Mouse (Mus musculus) embryo, embryonic 9.5 days (tissue): ENCODE data around the gene Dctn1.
A peak's percentile ranks its signal among the peaks of the same experiment; 100 is the strongest.

ENCODE experiments used
- DNase-seq: peaks from one replicate; pipeline ENCODE4 v3.0.0-alpha.2; 2017; ENCODE audit errors: extremely low spot score

The Dctn1 gene

DNA sequence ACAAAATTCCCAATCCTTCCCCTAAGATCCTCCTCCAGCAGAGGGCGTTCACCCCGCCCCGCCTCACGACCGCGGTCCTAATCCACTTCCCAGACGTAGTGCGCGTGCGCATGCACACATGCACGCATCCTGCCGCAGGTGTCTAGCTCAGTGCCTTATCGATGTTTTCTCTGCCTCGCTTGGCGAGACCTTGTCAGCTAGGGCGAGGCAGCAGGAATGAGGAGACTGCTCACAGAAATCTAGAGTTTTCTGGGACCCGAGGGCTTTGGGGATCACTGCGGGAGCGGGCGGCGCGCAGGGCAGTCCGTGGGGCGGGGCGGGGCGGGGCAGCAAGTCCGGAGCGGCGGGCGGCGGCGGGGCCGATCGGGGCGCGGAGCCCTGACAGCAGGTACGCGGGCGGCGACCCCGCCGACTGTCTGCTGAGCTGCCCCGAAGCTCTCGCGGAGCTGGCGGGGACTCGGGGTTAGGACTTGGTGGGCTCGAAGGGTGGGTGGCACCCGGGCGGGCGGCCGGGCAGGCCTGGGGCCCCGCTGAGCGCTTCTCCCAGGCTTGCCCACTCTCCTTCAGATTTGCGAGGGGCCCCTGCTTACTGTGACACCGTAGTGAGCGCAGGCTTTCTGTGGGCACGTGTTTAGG is at the start of gene Dctn1:
Dctn1 (plus strand) TSS at position 314 of the 636 bp plus-strand sequence.
- DNase-seq: peak; percentile 95

DNA sequence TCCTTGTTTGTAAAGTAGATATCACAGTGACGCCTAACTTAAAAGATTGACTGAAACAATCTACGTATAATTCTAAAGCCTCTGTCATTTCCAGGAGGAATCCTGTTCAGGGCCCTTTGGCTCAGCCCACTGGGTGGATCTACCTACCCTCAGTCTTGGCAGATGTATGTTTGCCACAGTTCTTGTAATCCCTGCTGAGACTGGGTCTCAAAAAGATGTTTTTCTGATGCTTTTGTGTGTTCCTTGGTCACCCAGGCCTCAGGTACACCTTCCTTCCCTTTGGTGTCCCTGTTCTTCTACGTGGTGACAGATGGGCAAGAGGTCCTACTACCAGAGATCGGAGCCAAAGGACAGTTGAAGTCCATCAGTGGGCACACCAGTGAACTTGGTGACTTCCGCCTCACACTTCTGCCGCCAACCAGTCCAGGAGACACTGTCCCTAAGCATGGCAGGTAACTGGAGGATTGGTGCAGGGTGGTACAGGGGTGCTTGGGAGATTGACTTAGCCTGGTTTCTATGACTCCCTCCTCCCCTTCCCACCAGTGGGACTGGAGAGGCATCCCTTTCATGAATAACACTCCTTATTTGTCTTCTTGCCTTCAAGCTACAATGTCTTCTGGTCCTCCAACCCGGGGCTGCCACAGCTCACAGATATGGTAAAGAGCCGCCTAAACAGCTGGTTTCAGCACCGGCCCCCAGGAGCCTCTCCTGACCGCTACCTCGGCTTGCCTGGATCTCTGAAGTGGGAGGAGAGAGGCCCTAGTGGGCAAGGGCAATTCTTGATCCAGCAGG is 49.2 kb upstream of the Dctn1 start:
- DNase-seq: no peak

DNA sequence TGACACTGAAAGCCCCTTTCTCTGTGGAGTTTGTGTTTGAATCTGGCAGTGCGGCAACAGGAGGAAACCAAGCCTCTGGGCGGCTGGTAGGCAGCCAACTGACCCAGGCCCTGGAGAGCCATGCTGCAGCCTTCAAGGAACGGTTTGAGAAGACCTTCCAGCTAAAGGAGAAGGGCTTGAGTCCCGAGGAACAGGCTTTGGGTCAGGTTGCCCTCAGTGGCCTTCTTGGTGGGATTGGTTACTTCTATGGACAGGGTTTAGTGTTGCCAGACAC is 48.6 kb upstream of the Dctn1 start:
- no peak for DNase-seq

DNA sequence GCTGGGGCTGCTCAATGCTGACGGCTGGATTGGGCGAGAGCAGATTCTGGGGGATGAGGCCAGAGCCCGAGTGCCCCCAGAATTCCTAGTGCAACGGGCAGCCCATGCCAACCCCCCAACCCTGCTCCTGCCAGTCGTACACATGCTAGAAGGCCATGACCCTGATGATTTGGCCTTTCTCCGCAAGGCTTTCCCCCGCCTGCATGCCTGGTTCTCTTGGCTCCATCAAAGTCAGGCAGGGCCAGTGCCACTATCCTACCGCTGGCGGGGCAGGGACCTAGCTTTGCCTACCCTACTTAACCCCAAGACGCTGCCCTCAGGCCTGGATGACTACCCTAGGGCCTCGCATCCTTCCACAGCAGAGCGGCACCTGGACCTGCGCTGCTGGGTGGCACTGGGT is 48.1 kb upstream of the Dctn1 start:
- no peak for DNase-seq

DNA sequence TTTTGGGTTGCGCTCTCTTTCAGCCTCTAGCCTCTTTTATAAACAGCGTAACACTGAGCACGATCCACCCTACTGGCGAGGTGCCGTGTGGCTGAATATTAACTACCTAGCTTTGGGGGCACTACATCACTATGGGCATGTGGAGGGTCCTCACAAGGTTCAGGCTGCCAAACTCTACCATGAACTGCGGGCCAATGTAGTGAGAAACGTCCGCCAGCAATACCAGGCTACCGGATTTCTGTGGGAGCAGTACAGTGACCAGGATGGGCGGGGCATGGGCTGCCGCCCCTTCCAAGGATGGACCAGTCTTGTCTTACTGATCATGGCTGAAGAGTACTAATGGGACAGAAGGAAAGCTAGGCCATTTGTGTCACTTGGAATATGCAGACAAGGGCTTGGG is 47.4 kb upstream of the Dctn1 start:
- no peak for DNase-seq

DNA sequence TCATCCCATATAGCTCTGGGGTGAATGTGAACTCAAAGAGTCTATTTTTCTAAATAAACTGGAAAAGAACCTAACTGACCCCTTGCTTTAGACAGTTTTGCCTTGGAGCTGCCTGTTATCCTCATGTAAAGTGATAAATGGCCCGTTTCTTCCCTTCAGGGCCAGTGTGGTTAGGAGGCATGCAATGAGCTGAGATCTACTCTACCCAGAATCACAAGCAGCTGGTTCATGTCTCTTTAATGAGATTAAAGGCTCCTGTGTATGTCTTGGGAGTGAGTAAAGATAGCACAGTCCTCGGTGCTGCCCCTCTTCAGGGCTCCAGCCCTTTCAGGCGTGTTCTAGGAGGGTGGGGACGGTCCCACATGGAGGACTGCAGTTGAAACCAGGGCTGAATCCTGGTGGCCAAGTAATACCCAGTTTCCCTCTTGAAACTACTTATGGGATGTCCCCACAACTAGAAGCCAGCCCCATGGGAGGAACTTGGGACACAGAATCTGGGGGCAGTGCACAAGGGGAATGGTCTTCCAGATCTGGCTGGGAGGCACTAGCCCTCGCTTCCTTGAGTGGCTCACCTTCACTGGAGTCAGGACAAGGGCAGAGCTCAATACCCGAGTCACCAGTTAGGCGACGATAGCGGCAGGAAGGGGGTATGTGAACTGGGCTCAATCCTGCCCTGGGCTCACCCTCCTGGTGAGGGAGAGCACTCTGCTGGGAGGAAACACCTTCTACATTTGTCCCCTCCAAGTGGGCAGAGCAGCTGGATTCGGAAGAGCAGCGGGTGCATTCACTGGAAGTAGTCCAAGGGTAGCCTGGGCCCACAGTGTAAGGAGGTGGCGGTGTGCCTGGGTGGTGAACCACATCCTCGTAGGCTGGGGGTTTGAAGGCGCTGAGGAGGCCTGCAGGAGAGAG is 46.6 kb upstream of the Dctn1 start:
- no peak for DNase-seq

DNA sequence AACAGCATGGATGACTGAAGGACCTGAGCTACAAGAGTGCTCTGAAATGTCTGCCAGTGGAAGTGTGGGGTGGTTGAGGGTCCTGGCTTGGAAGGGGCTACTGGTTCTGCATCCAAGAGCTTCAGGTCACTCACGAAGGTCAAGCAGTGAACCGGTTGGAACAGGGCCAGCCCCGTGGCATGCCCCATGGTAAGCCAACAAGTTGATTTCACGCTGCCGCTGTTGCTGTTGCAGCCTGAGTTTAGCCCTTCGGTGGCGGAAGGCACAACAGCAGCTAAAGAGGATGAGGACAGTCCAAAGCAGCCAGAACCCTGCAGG is 46.0 kb upstream of the Dctn1 start:
- DNase-seq: no peak

DNA sequence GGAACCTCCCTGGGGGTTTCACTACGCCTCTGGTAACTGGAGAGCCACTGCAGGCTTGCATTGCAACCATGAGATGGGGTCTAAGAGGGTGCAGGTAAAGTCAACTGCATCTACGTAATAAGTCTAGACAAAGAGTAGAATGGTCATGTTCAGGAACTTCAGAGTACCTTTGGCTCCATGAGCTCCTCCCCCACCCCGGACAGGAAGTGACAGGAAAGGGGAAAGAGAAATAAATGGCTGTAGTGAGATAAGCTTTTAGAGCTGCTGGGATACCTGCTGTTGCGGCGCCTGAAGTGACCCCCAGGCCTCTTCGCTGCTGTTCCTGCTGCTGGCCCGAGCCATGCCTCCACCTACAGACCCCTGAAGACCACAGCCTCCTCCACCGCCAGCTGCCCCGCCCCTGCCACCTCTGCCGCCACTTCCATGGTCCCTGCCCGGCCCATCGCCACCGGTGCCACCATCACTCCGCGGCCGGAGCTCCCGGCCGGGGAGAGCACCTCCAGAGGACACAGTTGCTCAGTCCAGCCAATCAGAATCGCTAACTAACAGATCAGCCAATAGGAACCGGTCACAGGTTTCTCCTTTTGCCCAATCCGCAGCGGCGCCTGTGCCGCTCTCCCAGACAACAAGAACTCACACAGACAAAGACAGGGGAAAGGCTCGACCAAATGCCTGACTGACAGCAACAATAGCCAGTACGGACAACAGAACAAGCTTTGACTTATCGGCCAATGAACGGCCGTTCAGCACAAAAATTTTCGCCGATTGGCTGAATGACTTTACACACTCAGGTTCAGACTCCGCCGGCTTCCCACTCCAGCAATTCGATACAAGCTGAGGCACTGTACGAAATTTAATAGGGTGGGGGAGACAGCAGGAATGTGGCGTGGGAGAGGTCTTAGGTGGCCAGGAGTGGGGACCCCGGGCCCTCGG is 44.5 kb upstream of the Dctn1 start, which contains the start of gene Wbp1:
Wbp1 (minus strand) TSS at position 630 of the 933 bp plus-strand sequence.
- DNase-seq: peak; percentile 96

DNA sequence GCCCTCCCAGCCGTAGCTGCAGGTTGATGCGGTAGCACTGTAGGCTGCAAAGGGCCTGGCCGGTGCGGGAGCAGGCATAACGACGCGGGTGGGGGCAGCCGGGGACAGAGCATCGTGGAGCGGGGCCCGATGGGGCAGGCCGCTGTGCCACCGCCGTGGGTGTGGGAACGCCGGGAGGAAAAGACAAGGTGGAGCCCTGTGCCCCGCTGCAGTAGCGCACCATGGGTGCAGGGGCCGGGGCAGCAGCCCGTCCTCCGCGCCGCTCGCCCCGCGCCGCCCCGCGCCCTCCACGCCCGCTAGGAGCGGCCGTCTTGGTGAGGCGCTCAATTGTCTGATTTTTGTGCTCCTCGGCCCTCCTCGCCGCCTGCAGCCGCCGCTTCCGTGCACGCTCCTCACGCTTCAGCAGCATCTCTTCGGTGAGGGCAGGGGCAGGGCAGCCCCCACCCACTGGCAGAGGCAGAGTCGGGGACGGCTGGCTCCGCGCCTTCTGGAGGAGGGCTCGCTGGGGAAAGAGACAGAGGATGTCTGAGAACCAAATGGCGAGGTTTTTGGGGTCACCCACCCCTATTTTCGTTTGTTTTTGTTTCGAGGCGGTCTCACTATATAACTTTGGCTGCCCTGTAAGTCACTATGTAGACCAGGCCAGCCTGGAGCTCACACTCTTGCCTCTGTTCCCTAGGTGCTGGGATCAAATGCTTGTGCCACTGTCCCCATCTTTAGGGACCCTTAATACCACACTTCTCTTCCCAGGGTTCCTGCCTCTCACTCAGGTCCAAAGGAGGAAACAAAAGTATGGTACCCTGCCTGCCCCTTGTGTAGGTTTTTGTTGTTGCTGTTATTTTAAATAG is 43.6 kb upstream of the Dctn1 start:
- no peak for DNase-seq

DNA sequence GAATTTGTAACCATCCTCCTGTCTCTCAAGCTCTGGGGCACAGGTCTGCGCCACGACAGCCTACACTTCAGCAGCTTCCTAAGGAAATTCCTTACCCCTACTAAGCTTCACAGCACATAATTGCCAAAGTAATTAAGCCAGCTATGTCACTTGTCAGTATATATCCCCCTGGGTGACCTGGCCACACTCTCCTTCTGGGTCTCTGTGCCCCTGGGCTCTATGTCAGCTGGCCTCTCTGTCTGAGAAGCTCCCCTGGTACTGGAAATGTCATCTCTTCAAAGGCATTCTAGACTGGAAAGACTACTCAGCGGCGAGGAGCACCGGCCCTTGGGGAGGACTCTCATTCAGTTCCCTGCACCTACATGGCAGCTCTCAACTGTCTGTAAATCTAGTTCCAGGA is 42.8 kb upstream of the Dctn1 start:
- no peak for DNase-seq

DNA sequence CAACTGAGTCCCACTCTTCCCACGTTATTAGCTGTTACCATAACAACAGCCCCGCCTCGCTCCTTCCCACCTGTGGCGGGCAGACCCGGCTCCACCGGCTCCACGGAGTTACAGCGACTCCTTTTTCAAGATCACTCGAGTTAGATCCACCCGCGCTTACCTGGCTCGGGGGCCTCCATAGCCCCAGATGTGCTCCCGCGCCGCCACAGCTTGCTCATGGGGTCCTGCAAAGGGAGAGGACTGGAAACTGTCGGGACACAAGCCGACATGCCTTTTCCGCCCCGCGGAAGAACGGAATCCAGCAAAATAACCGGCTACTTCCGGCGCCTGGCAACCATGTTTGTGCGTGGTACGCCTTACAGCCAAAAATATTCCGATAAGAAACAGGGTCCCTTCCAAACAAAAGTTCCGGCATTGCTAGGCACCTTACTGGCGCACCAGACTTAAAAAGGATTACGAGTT is 40.8 kb upstream of the Dctn1 start:
- DNase-seq: peak; percentile 95

DNA sequence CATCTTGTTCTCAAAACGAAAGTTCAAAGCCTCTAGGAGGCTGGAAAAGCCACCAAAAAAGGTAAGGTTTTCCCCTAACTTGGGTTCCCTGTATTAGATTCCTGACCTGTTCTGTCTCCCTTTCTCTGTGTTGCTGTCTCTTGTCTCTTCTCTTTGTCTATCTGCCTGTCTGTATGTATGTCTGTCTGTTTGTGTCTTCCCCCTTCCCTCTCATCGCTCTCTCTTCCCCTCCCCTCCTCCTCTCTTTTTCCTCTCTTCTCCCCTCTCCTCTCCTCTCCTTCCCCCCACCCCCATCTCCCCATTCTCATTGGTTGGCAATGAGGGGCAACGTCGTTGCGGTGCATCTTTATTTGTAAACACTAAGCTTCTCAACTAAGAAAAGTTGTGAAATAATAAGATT is 40.4 kb upstream of the Dctn1 start, which contains the start of gene Ino80b:
Ino80b (minus strand) TSS at position 101 of the 400 bp plus-strand sequence.
- DNase-seq: no peak

DNA sequence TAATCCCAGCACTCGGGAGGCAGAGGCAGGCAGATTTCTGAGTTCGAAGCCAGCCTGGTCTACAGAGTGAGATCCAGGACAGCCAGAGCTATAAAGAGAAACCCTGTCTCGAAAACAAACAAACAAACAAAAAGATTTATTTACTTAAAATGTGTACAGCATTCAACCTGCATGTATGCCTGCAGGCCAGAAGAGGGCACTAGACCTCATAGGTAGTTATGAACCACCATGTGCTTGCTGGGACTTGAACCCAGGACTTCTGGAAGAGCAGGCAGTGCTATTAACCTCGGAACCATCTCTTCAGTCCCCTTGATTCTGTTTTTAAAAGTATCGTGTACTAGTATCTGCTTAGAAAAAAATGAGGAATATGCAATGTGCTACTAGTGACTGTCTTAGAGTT is 38.3 kb upstream of the Dctn1 start:
- DNase-seq: no peak

DNA sequence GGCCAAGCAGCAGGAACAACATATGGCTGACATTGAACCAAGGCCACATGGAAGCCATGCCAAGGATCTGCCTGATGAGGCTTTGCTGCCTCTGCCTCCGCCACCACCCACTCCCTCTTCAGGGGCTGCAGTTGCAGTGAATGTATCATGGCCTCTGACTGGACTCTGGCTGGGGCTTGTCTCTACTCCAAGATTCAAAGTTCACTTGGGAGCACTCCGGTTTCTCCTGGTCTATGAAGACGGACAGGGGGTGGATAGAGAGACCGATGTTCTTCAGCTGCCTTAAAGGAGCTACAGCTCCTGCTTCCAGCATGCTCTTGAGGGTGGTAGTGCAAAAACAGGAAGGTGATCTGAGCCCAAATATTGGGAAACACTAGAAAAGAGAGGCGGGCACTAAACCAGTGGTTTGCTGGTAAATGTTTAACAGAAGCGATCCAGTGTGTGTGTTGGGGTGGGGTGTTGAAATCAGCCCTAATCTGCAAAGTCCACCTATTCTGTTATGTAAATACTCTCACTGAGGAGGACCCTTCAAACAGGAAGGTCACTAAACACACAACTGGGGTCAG is 34.2 kb upstream of the Dctn1 start:
- no peak for DNase-seq

DNA sequence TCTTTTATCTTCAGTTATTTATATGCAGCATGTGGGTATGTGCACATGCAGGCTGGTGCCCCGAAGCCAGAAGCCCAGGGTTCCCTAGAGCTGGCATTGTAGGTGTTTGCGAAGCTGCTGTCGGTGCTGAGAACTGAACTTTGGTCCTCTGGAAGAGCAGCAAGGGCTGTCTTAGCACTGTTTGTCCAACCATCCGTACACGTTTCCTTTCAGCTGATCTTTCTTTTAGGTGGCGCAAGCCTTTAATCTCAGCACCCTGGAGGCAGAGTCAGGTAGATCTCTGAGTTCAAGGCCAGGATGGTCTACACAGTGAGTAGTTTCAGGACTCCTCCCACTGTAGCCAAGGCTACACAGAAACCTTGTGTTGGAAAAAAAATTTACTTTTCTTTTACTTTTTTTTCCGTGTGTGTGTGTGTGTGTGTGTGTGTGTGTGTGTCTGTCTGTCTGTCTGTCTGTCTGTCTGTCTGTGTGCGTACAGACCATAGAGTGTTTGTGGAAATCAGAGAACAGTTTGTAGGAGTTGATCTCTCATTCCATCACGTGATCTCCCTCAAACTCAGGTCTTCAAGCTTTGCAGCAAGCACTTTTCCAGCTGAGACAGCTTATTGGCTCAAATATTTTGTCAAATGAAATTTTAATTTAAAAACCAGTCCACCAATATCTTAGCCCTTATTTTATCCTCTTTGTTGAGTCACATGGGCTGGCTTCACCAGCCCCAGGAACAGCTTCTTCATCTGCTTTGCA is 33.4 kb upstream of the Dctn1 start:
- DNase-seq: no peak

DNA sequence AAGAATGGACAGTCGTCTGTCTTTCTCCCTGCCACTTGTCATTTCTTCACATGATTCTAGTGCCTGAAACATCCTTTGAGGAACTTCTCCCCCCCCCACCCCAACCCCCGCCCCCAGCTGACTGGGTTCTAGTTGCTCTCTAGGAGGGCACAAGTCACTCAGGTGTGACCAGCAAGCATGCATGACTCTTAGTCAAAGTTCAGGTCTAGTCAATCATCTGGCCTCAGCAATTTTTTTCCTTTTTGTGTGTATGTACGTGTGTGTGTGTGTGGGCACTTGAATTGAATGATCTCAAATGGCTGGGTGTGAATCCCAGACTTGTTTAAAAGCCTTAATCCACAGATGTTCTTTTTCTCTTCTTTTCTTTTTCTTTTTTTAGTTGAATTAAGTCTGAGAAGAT is 31.5 kb upstream of the Dctn1 start:
- no peak for DNase-seq

DNA sequence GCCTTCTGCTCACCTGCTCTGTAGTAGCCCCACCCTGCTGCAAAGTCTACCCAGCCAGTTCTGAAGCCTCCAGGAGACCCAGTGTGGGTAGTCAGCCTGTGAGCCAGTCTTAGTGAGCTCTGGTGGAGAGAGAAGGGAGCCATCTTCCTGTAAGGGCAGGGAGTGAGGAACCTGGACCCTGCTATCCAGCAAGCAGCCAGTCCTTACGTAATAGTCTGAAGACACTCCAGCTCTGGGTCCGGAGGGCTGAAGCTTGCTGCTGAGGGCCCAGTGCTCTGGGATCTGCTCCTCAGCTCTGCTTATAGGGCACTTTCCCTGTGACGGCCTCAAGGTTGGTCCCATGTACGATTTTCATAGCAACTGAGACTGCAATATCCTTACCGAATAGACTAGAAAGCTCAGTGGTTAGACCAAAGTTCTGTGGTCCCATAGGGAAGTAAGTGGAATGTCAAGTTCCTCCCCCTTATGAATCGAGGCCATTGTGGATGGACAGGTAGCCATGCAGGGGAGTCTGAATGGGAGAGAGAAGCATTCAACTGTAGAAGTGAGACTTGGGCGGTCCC is 30.7 kb upstream of the Dctn1 start, which contains the start of gene Rtkn:
Rtkn (plus strand) TSS at position 513 of the 563 bp plus-strand sequence.
- no peak for DNase-seq

DNA sequence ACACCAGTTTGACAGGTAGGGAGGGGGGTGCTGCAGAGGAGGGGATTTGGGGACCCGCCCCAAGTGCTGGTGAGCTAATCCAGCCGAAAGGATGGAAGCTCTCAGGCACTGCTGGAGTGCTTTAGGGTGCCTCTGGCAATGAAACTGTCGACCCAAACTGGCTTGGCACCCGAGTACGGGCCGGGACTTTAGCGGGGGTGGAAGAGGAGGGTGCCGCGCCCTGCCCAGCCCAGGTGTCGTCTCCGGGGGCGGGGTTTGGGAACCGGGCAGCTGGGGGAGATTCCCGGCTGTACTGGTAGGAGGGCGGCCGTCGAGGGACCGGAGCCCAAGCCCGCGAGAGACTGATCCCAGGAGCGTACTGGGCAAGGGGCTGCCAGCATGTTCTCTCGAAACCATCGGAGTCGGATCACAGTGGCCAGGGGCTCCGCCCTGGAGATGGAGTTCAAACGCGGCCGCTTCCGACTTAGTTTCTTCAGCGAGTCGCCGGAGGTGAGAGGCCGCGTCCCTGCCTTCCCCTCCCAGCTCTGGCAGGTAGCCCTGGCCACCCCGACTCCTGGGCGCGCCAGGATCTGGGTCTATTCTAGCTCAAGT is 30.1 kb upstream of the Dctn1 start:
- DNase-seq: no peak
